Mouse (Mus musculus) cerebellum, adult 2 months (tissue): ENCODE measurements around the gene Trim46. TPM values are rescaled to one million over a fixed set of nuclear protein-coding genes. Genes with fewer than 3 reads are reported as not detected.

Experiments
- DNase-seq, 2 experiments: peaks; one replicate each; pipeline ENCODE4 v3.0.0; 2021
- H3K27ac ChIP-seq: fragments of 200-500 bp; 2 replicates; pipeline ENCODE4 v1.5.1; 2012; ENCODE audit warnings: low read length, control low read depth, inconsistent platforms; ENCODE audit not compliant: insufficient read depth
- H3K27me3 ChIP-seq: fragments of 200-500 bp; 2 replicates; pipeline ENCODE4 v1.6.1; 2012; ENCODE audit warnings: inconsistent platforms, mild to moderate bottlenecking, low read length, moderate library complexity; ENCODE audit not compliant: control insufficient read depth, insufficient read depth
- H3K4me1 ChIP-seq: fragments of 200-500 bp; 2 replicates; pipeline ENCODE4 v1.6.1; 2011; ENCODE audit warnings: low read length; ENCODE audit not compliant: control insufficient read depth, insufficient read depth
- H3K4me3 ChIP-seq: fragments of 200-500 bp; replicated peaks from 2 replicates; pipeline ENCODE3; 2011; ENCODE audit warnings: mild to moderate bottlenecking, low read depth, low read length, control low read depth; ENCODE audit not compliant: insufficient read depth
- CTCF ChIP-seq: fragments of 200-500 bp; IDR thresholded peaks from 2 replicates; pipeline ENCODE4 v1.5.1; 2011; ENCODE audit warnings: low read depth, mild to moderate bottlenecking, control low read depth, low read length, moderate library complexity, borderline replicate concordance; ENCODE audit not compliant: insufficient read depth
- POLR2A ChIP-seq: fragments of 200-500 bp; IDR thresholded peaks from 2 replicates; pipeline ENCODE4 v1.6.1; 2011; ENCODE audit warnings: low read length, control low read depth, borderline replicate concordance; ENCODE audit not compliant: insufficient read depth
- WGBS: fragments of 180-500 bp; shearing (Covaris S2); methylation state at CpG from one replicate; pipeline ENCODE4 v1.1.7; 2018; 5-methylcytosine and 5-hydroxymethylcytosine counted together
- polyA plus RNA-seq: library from polyadenylated mRNA; depleted of rRNA; stranded (reverse); fragments of >200 nt; gene quantifications from 2 replicates; pipeline ENCODE4 v1.2.3, GENCODE M21; 2012

Gene Trim46
- polyA plus RNA-seq, 1 experiment = 49.8 TPM

GRCm38 (mm10) chr3:89238494-89238893 lies 7.6 kb downstream of the Trim46 start:
- H3K27ac ChIP-seq = no peak overlapping the region
- peaks cover 23% of the 10 kb centered on the region for H3K4me1 ChIP-seq
- no peak for DNase-seq
- TF ChIP-seq CTCF = no peak
- no peak for TF ChIP-seq POLR2A
- H3K27me3 ChIP-seq = no peaks in the 10 kb centered on the region
- H3K4me3 ChIP-seq = no peak overlapping the region
- WGBS = 58% methylated on average over 12 of the region's 12 CpGs

DNA sequence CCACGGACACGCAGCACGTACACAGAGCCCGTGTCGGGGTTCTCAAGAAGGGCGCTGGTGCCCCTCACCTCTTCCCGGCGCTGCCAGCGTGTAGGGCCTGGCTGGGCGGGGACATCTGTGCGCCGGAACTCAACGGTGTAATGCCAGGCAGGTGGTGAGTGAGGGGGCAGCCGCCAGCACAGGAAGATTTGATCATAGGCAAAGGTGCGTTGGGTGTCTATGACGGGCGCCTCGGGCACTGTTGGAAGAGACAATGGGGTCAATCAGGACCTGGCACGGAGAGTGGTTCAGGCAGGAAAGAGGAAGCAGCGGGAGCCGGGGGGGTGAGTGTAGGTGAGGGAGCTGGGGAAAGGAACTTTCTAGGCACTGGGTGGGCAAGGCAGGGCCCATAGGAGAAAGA lies 8.4 kb downstream of the Trim46 start:
- Histone ChIP-seq H3K27ac (no peak overlapping the region), H3K4me1 (peaks cover 20% of the 10 kb centered on the region), H3K27me3 (no peaks in the 10 kb centered on the region), H3K4me3 (no peak overlapping the region)
- 90% methylated on average over 21 of the region's 21 CpGs for WGBS
- DNase-seq = no peak
- TF ChIP-seq CTCF (no peak), POLR2A (no peak)

DNA sequence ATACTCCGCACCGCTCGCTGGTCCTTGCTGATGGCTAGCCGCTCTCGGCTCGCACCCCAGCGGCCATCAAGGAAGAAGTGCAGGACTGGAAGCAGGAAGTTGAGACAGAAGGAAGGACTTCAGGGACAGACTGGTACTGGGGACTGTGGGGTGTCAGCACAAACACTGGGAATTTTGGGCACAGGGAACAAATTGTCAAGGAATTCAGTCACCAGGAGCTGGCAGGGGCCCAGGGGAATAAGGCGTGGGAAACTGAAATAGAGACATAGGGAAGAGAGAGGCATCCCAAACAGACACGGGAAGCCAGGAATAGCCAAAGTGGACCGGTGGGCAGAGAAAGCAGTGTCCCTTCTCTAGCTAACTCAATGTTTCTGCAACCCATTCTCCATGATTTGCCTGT lies 9.6 kb downstream of the Trim46 start:
- no peak for TF ChIP-seq CTCF
- TF ChIP-seq POLR2A = no peak
- WGBS = 81% methylated on average over 10 of the region's 10 CpGs
- Histone ChIP-seq H3K4me3 (no peak overlapping the region), H3K27me3 (no peaks in the 10 kb centered on the region), H3K4me1 (peaks cover 21% of the 10 kb centered on the region), H3K27ac (no peak overlapping the region)
- DNase-seq = no peak

GRCm38 (mm10) chr3:89233562-89234110 lies 12.5 kb downstream of the Trim46 start:
- no peak for DNase-seq
- WGBS = 44% methylated on average over 14 of the region's 14 CpGs
- TF ChIP-seq POLR2A (no peak), CTCF (no peak)
- H3K27me3 ChIP-seq = no peaks in the 10 kb centered on the region
- H3K4me3 ChIP-seq = no peak overlapping the region
- H3K27ac ChIP-seq = no peak overlapping the region
- H3K4me1 ChIP-seq = peaks cover 21% of the 10 kb centered on the region

GRCm38 (mm10) chr3:89232614-89233013 lies 13.5 kb downstream of the Trim46 start:
- Histone ChIP-seq H3K4me3 (no peak overlapping the region), H3K4me1 (peaks cover 21% of the 10 kb centered on the region), H3K27me3 (no peaks in the 10 kb centered on the region), H3K27ac (no peak overlapping the region)
- WGBS = 75% methylated on average over 6 of the region's 6 CpGs
- no peak for TF ChIP-seq POLR2A
- no peak for TF ChIP-seq CTCF
- DNase-seq = no peak

DNA sequence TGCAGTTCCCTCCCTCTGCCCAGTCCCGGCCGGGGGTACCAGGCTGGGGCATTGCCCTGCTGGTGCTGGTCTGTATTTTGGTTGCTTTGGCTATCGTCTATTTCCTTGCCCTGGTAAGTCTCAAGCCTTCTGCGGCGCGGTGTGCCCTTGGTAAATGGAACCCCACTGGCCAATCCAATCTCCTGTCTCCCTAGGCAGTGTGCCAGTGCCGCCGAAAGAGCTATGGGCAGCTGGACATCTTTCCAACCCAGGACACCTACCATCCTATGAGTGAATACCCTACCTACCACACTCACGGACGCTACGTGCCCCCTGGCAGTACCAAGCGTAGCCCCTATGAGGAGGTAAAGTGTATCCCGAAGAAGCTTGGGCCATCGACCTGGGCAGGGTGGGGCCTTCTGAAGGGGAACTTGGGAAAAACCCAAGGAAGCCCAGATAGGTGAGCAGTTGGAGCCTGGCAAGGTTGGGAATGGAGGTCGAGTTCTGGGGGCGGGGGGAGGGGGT lies 14.3 kb downstream of the Trim46 start:
- peak in 1 of 2 experiments; percentile 42 for DNase-seq
- WGBS = 28% methylated on average over 16 of the region's 16 CpGs
- TF ChIP-seq CTCF = no peak
- no peak for TF ChIP-seq POLR2A
- no peak overlapping the region for H3K4me3 ChIP-seq
- H3K4me1 ChIP-seq = peaks cover 21% of the 10 kb centered on the region
- H3K27me3 ChIP-seq = no peaks in the 10 kb centered on the region
- no peak overlapping the region for H3K27ac ChIP-seq

- H3K4me1 ChIP-seq = peaks cover 21% of the 10 kb centered on the region
- WGBS = 53% methylated on average over 7 of the region's 7 CpGs
- no peak for TF ChIP-seq POLR2A
- H3K27ac ChIP-seq = no peak overlapping the region
- H3K4me3 ChIP-seq = no peak overlapping the region
- no peak for DNase-seq
- no peaks in the 10 kb centered on the region for H3K27me3 ChIP-seq
These were observed 14.8 kb downstream of the Trim46 start for GRCm38 (mm10) chr3:89231345-89231744.

- no peak for TF ChIP-seq POLR2A
- TF ChIP-seq CTCF = no peak
- Histone ChIP-seq H3K4me1 (peaks cover 21% of the 10 kb centered on the region), H3K27ac (no peak overlapping the region), H3K27me3 (no peaks in the 10 kb centered on the region), H3K4me3 (no peak overlapping the region)
- 94% methylated on average over 2 of the region's 2 CpGs for WGBS
- DNase-seq = no peak
These were observed 15.5 kb downstream of the Trim46 start for GRCm38 (mm10) chr3:89230561-89230960.

GRCm38 (mm10) chr3:89229276-89229675 lies 16.8 kb downstream of the Trim46 start:
- no peak for TF ChIP-seq POLR2A
- TF ChIP-seq CTCF = no peak
- no peak overlapping the region for H3K4me3 ChIP-seq
- H3K4me1 ChIP-seq = peaks cover 12% of the 10 kb centered on the region
- no peaks in the 10 kb centered on the region for H3K27me3 ChIP-seq
- 86% methylated on average over 4 of the region's 4 CpGs for WGBS
- DNase-seq = no peak
- no peak overlapping the region for H3K27ac ChIP-seq
